Mouse (Mus musculus) small intestine, adult 2 months (tissue): ENCODE measurements around the gene Pign. TPM values are rescaled to one million over a fixed set of nuclear protein-coding genes. Genes with fewer than 3 reads are reported as not detected.

Experiments
- H3K27ac ChIP-seq: fragments of 200-500 bp; 2 replicates; pipeline ENCODE4 v1.5.1; 2012; ENCODE audit warnings: low read depth, low read length, control low read depth, inconsistent platforms; ENCODE audit not compliant: insufficient read depth
- H3K27me3 ChIP-seq: fragments of 200-500 bp; 2 replicates; pipeline ENCODE4 v1.6.1; 2012; ENCODE audit warnings: mild to moderate bottlenecking, moderate library complexity, low read length, inconsistent platforms; ENCODE audit not compliant: control insufficient read depth, insufficient read depth
- H3K36me3 ChIP-seq: fragments of 200-500 bp; 2 replicates; pipeline ENCODE4 v1.6.1; 2012; ENCODE audit warnings: mild to moderate bottlenecking, low read length, control low read depth, inconsistent platforms; ENCODE audit not compliant: control insufficient read depth, insufficient read depth
- H3K4me1 ChIP-seq: fragments of 200-500 bp; 2 replicates; pipeline ENCODE4 v1.6.1; 2012; ENCODE audit warnings: low read length, inconsistent platforms, mixed read lengths; ENCODE audit not compliant: control insufficient read depth, insufficient read depth, insufficient read length
- H3K4me3 ChIP-seq: fragments of 200-500 bp; 2 replicates; pipeline ENCODE4 v1.5.1; 2012; ENCODE audit warnings: low read depth, mild to moderate bottlenecking, control low read depth, inconsistent platforms, low read length, moderate library complexity
- CTCF ChIP-seq: fragments of 200-500 bp; IDR thresholded peaks from 2 replicates; pipeline ENCODE4 v1.5.1; 2012; ENCODE audit warnings: low read depth, mild to moderate bottlenecking, control low read depth, inconsistent platforms, low read length, moderate library complexity, mixed read lengths; ENCODE audit not compliant: insufficient replicate concordance, insufficient read length; ENCODE audit errors: extremely low read depth
- POLR2A ChIP-seq: fragments of 200-500 bp; IDR thresholded peaks from 2 replicates; pipeline ENCODE4 v1.6.1; 2012; ENCODE audit warnings: low read depth, mild to moderate bottlenecking, control low read depth, inconsistent platforms, low read length, moderate library complexity
- WGBS: fragments of 180-500 bp; shearing (Covaris S2); methylation state at CpG from one replicate; pipeline ENCODE4 v1.1.7; 2018; 5-methylcytosine and 5-hydroxymethylcytosine counted together
- polyA plus RNA-seq: library from polyadenylated mRNA; depleted of rRNA; stranded (reverse); fragments of >200 nt; gene quantifications from 2 replicates; pipeline ENCODE4 v1.2.3, GENCODE M21; 2012

Gene Pign
- polyA plus RNA-seq, 1 experiment, result 4.8 TPM

- H3K27me3 ChIP-seq, result no peaks in the 10 kb centered on the region
- H3K27ac ChIP-seq, result no peak overlapping the region
- H3K4me3 ChIP-seq, result no peak overlapping the region
- TF ChIP-seq POLR2A, result no peak
- TF ChIP-seq CTCF, result peak; percentile 56; the same call in 1 of the 2 replicates
- WGBS, result 86% methylated on average over 1 of the region's 1 CpGs
- peaks cover 8% of the 10 kb centered on the region for H3K36me3 ChIP-seq
- H3K4me1 ChIP-seq, result no peaks in the 10 kb centered on the region
Measured at GRCm38 (mm10) chr1:105680587-105680986, 17.1 kb upstream of the Pign start.

GRCm38 (mm10) chr1:105674763-105675162, 11.3 kb upstream of the Pign start:
- Histone ChIP-seq H3K27ac (no peak overlapping the region), H3K4me1 (no peaks in the 10 kb centered on the region), H3K27me3 (no peaks in the 10 kb centered on the region), H3K4me3 (no peak overlapping the region), H3K36me3 (peaks cover 3% of the 10 kb centered on the region; the same call in 1 of the 2 replicates)
- WGBS, result 75% methylated on average over 2 of the region's 2 CpGs
- no peak for TF ChIP-seq CTCF

- Histone ChIP-seq H3K36me3 (no peaks in the 10 kb centered on the region), H3K4me3 (no peak overlapping the region), H3K27me3 (no peaks in the 10 kb centered on the region), H3K4me1 (peaks cover 3% of the 10 kb centered on the region), H3K27ac (no peak overlapping the region)
- TF ChIP-seq CTCF (no peak), POLR2A (no peak)
Measured at GRCm38 (mm10) chr1:105669700-105670099, 6.2 kb upstream of the Pign start.

DNA sequence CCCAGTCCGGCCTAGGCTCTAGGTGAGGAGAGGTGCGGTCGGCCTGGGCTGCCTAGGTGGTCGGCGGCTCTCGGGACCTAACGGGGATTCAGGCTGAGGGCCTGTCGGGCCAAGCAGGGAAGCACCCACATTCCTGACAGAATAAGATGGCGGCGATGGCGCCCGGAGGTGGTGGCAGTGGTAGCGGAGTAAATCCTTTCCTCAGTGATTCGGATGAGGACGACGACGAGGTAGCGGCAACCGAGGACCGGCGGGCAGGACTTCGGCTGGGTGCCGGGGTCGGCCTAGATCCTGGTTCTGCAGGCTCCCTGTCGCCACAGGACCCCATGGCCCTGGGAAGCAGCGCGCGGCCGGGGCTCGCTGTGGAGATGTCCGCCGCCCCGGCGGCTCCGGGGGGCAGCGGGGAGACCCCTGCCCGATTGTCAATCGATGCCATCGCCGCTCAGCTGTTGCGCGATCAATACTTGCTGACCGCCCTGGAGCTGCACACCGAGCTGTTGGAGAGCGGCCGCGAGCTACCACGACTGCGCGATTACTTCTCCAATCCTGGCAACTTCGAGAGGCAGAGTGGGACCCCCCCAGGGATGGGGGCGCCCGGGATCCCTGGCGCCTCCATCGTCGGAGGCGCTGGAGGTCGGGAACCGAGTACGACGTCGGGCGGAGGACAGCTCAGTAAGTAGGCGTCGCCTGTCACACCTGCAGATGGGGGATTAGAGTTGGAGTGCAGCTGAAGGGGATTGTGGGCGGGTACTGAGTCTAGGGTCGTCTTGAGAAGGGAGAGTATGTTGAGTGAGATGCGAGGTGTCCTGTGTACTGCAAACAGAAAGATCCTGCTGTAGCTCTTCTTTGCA, 710 bp upstream of the Pign start:
- peak overlapping the region; percentile 89 for H3K4me3 ChIP-seq
- WGBS, result under 1% methylated on average over 68 of the region's 68 CpGs
- peaks cover 3% of the 10 kb centered on the region for H3K4me1 ChIP-seq
- peak overlapping the region; percentile 71 for H3K27ac ChIP-seq
- no peaks in the 10 kb centered on the region for H3K27me3 ChIP-seq
- no peaks in the 10 kb centered on the region for H3K36me3 ChIP-seq
- TF ChIP-seq POLR2A (0 out of 2 replicates have a peak, but pooled peaks have one; percentile 17), CTCF (no peak)

DNA sequence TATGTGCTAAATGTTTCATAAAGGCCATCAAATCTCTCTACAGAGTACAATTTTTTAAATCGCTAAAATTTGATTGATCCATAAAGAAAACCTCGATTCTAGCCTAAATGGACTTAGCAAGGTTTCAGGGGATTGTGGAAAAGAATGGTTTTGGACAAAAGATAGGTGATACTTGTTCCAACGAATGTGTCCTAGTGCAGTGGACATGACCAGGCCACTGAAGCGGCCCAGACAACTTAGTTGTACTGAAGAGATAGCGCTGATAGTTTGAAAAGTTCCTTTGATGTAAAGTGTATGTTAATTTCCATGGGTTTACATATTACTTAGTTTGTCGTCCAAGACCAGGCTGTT, 682 bp downstream of the Pign start:
- Histone ChIP-seq H3K36me3 (peaks cover 1% of the 10 kb centered on the region; the same call in 1 of the 2 replicates), H3K27ac (peak overlapping the region; percentile 67; the same call in 1 of the 2 replicates), H3K4me3 (peak overlapping the region; percentile 72), H3K4me1 (peaks cover 3% of the 10 kb centered on the region), H3K27me3 (no peaks in the 10 kb centered on the region)
- TF ChIP-seq CTCF (no peak), POLR2A (no peak)
- WGBS, result 3% methylated on average over 6 of the region's 6 CpGs

DNA sequence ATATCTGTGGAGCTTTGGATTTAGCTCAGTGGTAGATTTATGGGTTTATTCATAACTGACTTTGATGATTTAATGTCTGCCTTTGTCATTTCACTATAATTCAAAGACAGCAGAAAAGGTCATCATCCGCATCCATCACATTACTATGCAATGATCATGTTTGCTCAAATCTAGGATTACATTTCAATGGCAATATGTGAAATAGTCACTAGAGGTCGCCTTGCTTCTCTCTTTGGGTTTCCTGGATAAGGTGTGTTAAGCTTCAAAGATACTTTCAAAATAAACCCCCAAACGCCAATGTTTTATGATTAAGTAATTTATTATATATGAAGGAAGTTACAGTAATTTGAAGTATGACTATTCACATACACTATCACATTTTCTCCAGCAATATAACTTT, 3.5 kb downstream of the Pign start:
- TF ChIP-seq CTCF, result no peak
- Histone ChIP-seq H3K27ac (no peak overlapping the region), H3K4me1 (no peaks in the 10 kb centered on the region), H3K4me3 (no peak overlapping the region), H3K36me3 (peaks cover 15% of the 10 kb centered on the region), H3K27me3 (no peaks in the 10 kb centered on the region)
- 13% methylated on average over 3 of the region's 3 CpGs for WGBS

DNA sequence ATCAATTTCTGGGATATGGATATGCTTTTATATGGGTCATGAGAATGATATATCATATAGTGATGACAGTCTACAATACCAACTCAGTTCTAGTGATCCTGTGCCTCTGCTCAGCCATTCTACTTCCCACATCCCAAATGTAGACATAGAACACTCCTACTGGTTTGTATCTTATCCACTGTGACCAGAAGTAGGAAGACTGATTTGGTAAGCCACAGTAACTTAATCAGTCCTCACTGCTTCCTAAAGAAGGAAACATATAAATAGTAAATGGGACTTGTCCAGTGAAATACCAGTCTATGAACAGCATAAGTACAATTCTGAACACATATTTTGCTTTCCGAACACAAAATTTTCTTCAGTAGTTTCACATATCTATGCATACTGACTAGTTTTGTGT, 9.5 kb downstream of the Pign start:
- WGBS, result 98% methylated on average over 1 of the region's 1 CpGs
- no peak overlapping the region for H3K4me3 ChIP-seq
- TF ChIP-seq CTCF, result no peak
- no peak for TF ChIP-seq POLR2A

More for the DNA sequence above, 9.5 kb downstream of the Pign start:
- Histone ChIP-seq H3K27me3 (no peaks in the 10 kb centered on the region), H3K36me3 (peaks cover 21% of the 10 kb centered on the region), H3K4me1 (no peaks in the 10 kb centered on the region), H3K27ac (no peak overlapping the region)
